Mouse (Mus musculus): Measurements from ENCODE around the gene Aff2.
A peak's percentile ranks its signal among the peaks of the same experiment; 100 is the strongest.

Gene Aff2

GRCm38 (mm10) chrX:69360238-69361054 is at the start of gene Aff2:
Aff2 (plus strand) TSS chrX:69360294.
- H3K4me1 ChIP-seq (replicated peaks; ENCODE audit: low read depth, low read length), result peaks cover 4% of the 10 kb centered on the region; the same call in 1 of the 2 replicates
- peaks cover 25% of the 10 kb centered on the region for H3K27me3 ChIP-seq (ENCODE audit: insufficient read depth, low read length)
- peak within 1 kb of the TSS; percentile 78 for H3K4me3 ChIP-seq (replicated peaks; ENCODE audit: low read length)
- H3K9me3 ChIP-seq (ENCODE audit: low read length), result no peaks in the 10 kb centered on the region
- H3K36me3 ChIP-seq (ENCODE audit: insufficient read depth, low read length), result no peaks in the 10 kb centered on the region
- TF ChIP-seq CTCF (conservative IDR thresholded peaks at IDR 0.05; ENCODE audit: low read length), result no peak
- TF ChIP-seq NANOG (IDR thresholded peaks at IDR 0.05; ENCODE audit: borderline replicate concordance, low read length), result no peak
- no peak for TF ChIP-seq POU5F1 (IDR thresholded peaks at IDR 0.05; ENCODE audit: borderline replicate concordance, low read length)

- TF ChIP-seq CTCF (conservative IDR thresholded peaks at IDR 0.05; ENCODE audit: low read length) (no peak), NANOG (IDR thresholded peaks at IDR 0.05; ENCODE audit: borderline replicate concordance, low read length) (no peak), POU5F1 (IDR thresholded peaks at IDR 0.05; ENCODE audit: borderline replicate concordance, low read length) (no peak)
- no peaks in the 10 kb centered on the region for H3K36me3 ChIP-seq (ENCODE audit: insufficient read depth, low read length)
- no peaks in the 10 kb centered on the region for H3K4me1 ChIP-seq (replicated peaks; ENCODE audit: low read depth, low read length)
- H3K27me3 ChIP-seq (ENCODE audit: insufficient read depth, low read length), result no peaks in the 10 kb centered on the region
- H3K9me3 ChIP-seq (ENCODE audit: low read length), result no peaks in the 10 kb centered on the region
- no peak overlapping the region for H3K4me3 ChIP-seq (replicated peaks; ENCODE audit: low read length)
These were observed 22.8 kb upstream of the Aff2 start for GRCm38 (mm10) chrX:69337296-69337695.

GRCm38 (mm10) chrX:69355621-69356020 is 4.5 kb upstream of the Aff2 start:
- TF ChIP-seq POU5F1 (IDR thresholded peaks at IDR 0.05; ENCODE audit: borderline replicate concordance, low read length) (no peak), NANOG (IDR thresholded peaks at IDR 0.05; ENCODE audit: borderline replicate concordance, low read length) (no peak), CTCF (conservative IDR thresholded peaks at IDR 0.05; ENCODE audit: low read length) (no peak)
- Histone ChIP-seq H3K4me3 (replicated peaks; ENCODE audit: low read length) (no peak overlapping the region), H3K9me3 (ENCODE audit: low read length) (no peaks in the 10 kb centered on the region), H3K4me1 (replicated peaks; ENCODE audit: low read depth, low read length) (no peaks in the 10 kb centered on the region; the same call in 1 of the 2 replicates), H3K27me3 (ENCODE audit: insufficient read depth, low read length) (peaks cover 11% of the 10 kb centered on the region), H3K36me3 (ENCODE audit: insufficient read depth, low read length) (no peaks in the 10 kb centered on the region)

- Histone ChIP-seq H3K4me3 (replicated peaks; ENCODE audit: low read length) (peak overlapping the region; percentile 78; the same call in 1 of the 2 replicates), H3K27me3 (ENCODE audit: insufficient read depth, low read length) (peaks cover 25% of the 10 kb centered on the region), H3K4me1 (replicated peaks; ENCODE audit: low read depth, low read length) (peaks cover 4% of the 10 kb centered on the region; the same call in 1 of the 2 replicates), H3K9me3 (ENCODE audit: low read length) (no peaks in the 10 kb centered on the region), H3K36me3 (ENCODE audit: insufficient read depth, low read length) (no peaks in the 10 kb centered on the region)
- TF ChIP-seq POU5F1 (IDR thresholded peaks at IDR 0.05; ENCODE audit: borderline replicate concordance, low read length) (no peak), NANOG (IDR thresholded peaks at IDR 0.05; ENCODE audit: borderline replicate concordance, low read length) (no peak), CTCF (conservative IDR thresholded peaks at IDR 0.05; ENCODE audit: low read length) (no peak)
These were observed 734 bp upstream of the Aff2 start for GRCm38 (mm10) chrX:69359360-69359759.

GRCm38 (mm10) chrX:69359885-69360237 is 233 bp upstream of the Aff2 start:
- Histone ChIP-seq H3K4me1 (replicated peaks; ENCODE audit: low read depth, low read length) (peaks cover 4% of the 10 kb centered on the region; the same call in 1 of the 2 replicates), H3K4me3 (replicated peaks; ENCODE audit: low read length) (peak overlapping the region; percentile 78), H3K36me3 (ENCODE audit: insufficient read depth, low read length) (no peaks in the 10 kb centered on the region), H3K27me3 (ENCODE audit: insufficient read depth, low read length) (peaks cover 25% of the 10 kb centered on the region), H3K9me3 (ENCODE audit: low read length) (no peaks in the 10 kb centered on the region)
- TF ChIP-seq POU5F1 (IDR thresholded peaks at IDR 0.05; ENCODE audit: borderline replicate concordance, low read length) (no peak), CTCF (conservative IDR thresholded peaks at IDR 0.05; ENCODE audit: low read length) (no peak), NANOG (IDR thresholded peaks at IDR 0.05; ENCODE audit: borderline replicate concordance, low read length) (no peak)

- Histone ChIP-seq H3K4me1 (replicated peaks; ENCODE audit: low read depth, low read length) (peaks cover 4% of the 10 kb centered on the region; the same call in 1 of the 2 replicates), H3K36me3 (ENCODE audit: insufficient read depth, low read length) (no peaks in the 10 kb centered on the region), H3K27me3 (ENCODE audit: insufficient read depth, low read length) (peaks cover 25% of the 10 kb centered on the region), H3K9me3 (ENCODE audit: low read length) (no peaks in the 10 kb centered on the region), H3K4me3 (replicated peaks; ENCODE audit: low read length) (peak overlapping the region; percentile 78)
- TF ChIP-seq NANOG (IDR thresholded peaks at IDR 0.05; ENCODE audit: borderline replicate concordance, low read length) (no peak), CTCF (conservative IDR thresholded peaks at IDR 0.05; ENCODE audit: low read length) (no peak), POU5F1 (IDR thresholded peaks at IDR 0.05; ENCODE audit: borderline replicate concordance, low read length) (no peak)
These were observed 1.0 kb downstream of the Aff2 start for GRCm38 (mm10) chrX:69361055-69361558.

- Histone ChIP-seq H3K27me3 (ENCODE audit: insufficient read depth, low read length) (peaks cover 22% of the 10 kb centered on the region), H3K9me3 (ENCODE audit: low read length) (no peaks in the 10 kb centered on the region), H3K36me3 (ENCODE audit: insufficient read depth, low read length) (no peaks in the 10 kb centered on the region), H3K4me1 (replicated peaks; ENCODE audit: low read depth, low read length) (peaks cover 4% of the 10 kb centered on the region; the same call in 1 of the 2 replicates), H3K4me3 (replicated peaks; ENCODE audit: low read length) (no peak overlapping the region)
- TF ChIP-seq CTCF (conservative IDR thresholded peaks at IDR 0.05; ENCODE audit: low read length) (no peak), NANOG (IDR thresholded peaks at IDR 0.05; ENCODE audit: borderline replicate concordance, low read length) (no peak), POU5F1 (IDR thresholded peaks at IDR 0.05; ENCODE audit: borderline replicate concordance, low read length) (no peak)
These were observed 4.1 kb downstream of the Aff2 start for GRCm38 (mm10) chrX:69364198-69364597.

GRCm38 (mm10) chrX:69373341-69373740 is 13.2 kb downstream of the Aff2 start:
- Histone ChIP-seq H3K27me3 (ENCODE audit: insufficient read depth, low read length) (no peaks in the 10 kb centered on the region), H3K9me3 (ENCODE audit: low read length) (no peaks in the 10 kb centered on the region), H3K4me1 (replicated peaks; ENCODE audit: low read depth, low read length) (no peaks in the 10 kb centered on the region), H3K36me3 (ENCODE audit: insufficient read depth, low read length) (no peaks in the 10 kb centered on the region), H3K4me3 (replicated peaks; ENCODE audit: low read length) (no peak overlapping the region)
- TF ChIP-seq NANOG (IDR thresholded peaks at IDR 0.05; ENCODE audit: borderline replicate concordance, low read length) (no peak), CTCF (conservative IDR thresholded peaks at IDR 0.05; ENCODE audit: low read length) (no peak), POU5F1 (IDR thresholded peaks at IDR 0.05; ENCODE audit: borderline replicate concordance, low read length) (no peak)

Data from E14TG2a.4 (cell line).